Mouse (Mus musculus): ENCODE data around the gene Stx17.

GRCm38 (mm10) chr4:48131606-48132005 is 6.9 kb downstream of the Stx17 start:
- TF ChIP-seq GATA1 (IDR thresholded peaks at IDR 0.05; ENCODE audit: borderline replicate concordance, low read length) (no peak), FLI1 (IDR thresholded peaks at IDR 0.05; ENCODE audit: low read length) (no peak)
